Mouse (Mus musculus): ENCODE measurements at regions not wholly inside any gene's neighbourhood (a gene's known extent, or its start where the extent isn't known, plus 50 kb on each side); places are given as distances from the start of the nearest gene placed in this dataset.

GRCm38 (mm10) chr9:59143610-59144009 lies 107.4 kb upstream of the Neo1 start:
- Histone ChIP-seq H3K9me3 (no peaks in the 10 kb centered on the region), H3K4me3 (no peak overlapping the region), H3K27ac (replicated peaks) (no peak overlapping the region), H3K36me3 (no peaks in the 10 kb centered on the region), H3K4me1 (replicated peaks) (no peaks in the 10 kb centered on the region), H3K27me3 (0 out of 2 replicates have a peak, but pooled peaks cover 8% of the 10 kb centered on the region), H3K4me2 (no peak overlapping the region), H3K9ac (no peak overlapping the region)
- no peak for ATAC-seq (ENCODE audit: low read depth)
- WGBS, result 92% methylated on average over 4 of the region's 4 CpGs

- 0 out of 2 replicates have a peak, but pooled peaks cover 3% of the 10 kb centered on the region for H3K27me3 ChIP-seq
- H3K36me3 ChIP-seq, result no peaks in the 10 kb centered on the region
- H3K27ac ChIP-seq (replicated peaks), result peak overlapping the region; percentile 52
- peak overlapping the region; percentile 28 for H3K4me2 ChIP-seq
- no peak overlapping the region for H3K4me3 ChIP-seq
- peaks cover 33% of the 10 kb centered on the region for H3K4me1 ChIP-seq (replicated peaks)
- WGBS, result 29% methylated on average over 15 of the region's 15 CpGs
- H3K9ac ChIP-seq, result peak overlapping the region; percentile 49; the same call in 1 of the 2 replicates
- peak; percentile 68 for ATAC-seq (ENCODE audit: low read depth)
- H3K9me3 ChIP-seq, result no peaks in the 10 kb centered on the region
Measured at GRCm38 (mm10) chr9:59134171-59135041, 98.2 kb upstream of the Neo1 start.

GRCm38 (mm10) chr9:59129699-59130340 lies 93.6 kb upstream of the Neo1 start:
- no peak overlapping the region for H3K4me3 ChIP-seq
- H3K9ac ChIP-seq, result no peak overlapping the region
- WGBS, result 81% methylated on average over 9 of the region's 9 CpGs
- H3K27ac ChIP-seq (replicated peaks), result no peak overlapping the region
- H3K9me3 ChIP-seq, result no peaks in the 10 kb centered on the region
- H3K4me2 ChIP-seq, result no peak overlapping the region
- no peak for ATAC-seq (ENCODE audit: low read depth)
- no peaks in the 10 kb centered on the region for H3K36me3 ChIP-seq
- H3K27me3 ChIP-seq, result no peaks in the 10 kb centered on the region
- H3K4me1 ChIP-seq (replicated peaks), result peaks cover 21% of the 10 kb centered on the region

- WGBS, result 88% methylated on average over 1 of the region's 1 CpGs
Measured at GRCm38 (mm10) chr9:59129252-59129651, 93.0 kb upstream of the Neo1 start.

DNA sequence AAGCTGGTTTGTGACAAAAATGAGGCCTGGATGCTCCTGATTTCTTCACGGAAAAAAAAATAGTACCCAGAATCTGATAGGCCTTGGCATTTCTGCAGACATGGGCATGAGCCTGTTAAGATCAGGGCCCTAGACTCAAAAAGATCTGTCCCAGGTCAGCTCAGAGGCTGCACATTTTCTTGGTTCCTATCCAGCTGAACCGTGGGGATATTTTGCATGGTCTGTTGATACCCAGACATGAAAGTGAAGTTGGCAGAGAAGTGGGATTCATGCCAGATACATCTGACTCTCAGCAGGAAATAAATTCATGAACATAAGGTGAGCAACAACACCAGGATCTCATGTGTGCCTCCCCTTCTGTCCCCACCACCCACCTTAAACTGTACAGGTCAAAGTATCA lies 91.8 kb upstream of the Neo1 start:
- H3K9me3 ChIP-seq, result no peaks in the 10 kb centered on the region

More at GRCm38 (mm10) chr9:59129252-59129651, 93.0 kb upstream of the Neo1 start:
- no peaks in the 10 kb centered on the region for H3K9me3 ChIP-seq
- H3K4me3 ChIP-seq, result no peak overlapping the region
- H3K27ac ChIP-seq (replicated peaks), result no peak overlapping the region
- no peaks in the 10 kb centered on the region for H3K36me3 ChIP-seq
- no peak overlapping the region for H3K9ac ChIP-seq
- no peak; the same call in 1 of the 2 replicates for ATAC-seq (ENCODE audit: low read depth)
- H3K4me2 ChIP-seq, result no peak overlapping the region
- peaks cover 15% of the 10 kb centered on the region for H3K4me1 ChIP-seq (replicated peaks)
- H3K27me3 ChIP-seq, result no peaks in the 10 kb centered on the region

DNA sequence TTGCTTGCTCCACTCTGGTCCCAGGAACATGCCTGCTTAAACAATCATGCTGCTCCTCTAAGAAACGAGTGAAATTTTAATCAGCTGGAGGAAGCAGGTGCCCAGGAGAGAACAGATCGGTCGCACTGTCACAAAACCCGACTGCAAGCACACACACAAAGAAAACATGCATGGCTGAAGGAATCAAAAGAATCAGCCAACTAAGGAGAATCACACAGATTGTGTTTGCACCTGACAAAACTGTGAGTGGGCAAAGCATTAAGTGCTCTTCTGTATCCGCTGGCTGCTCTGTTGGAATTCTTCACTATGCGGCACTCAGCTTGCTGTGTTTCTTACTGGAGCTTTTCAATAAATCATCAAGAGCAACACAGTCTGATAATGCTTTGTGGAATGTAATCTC lies 89.6 kb upstream of the Neo1 start:
- no peaks in the 10 kb centered on the region for H3K36me3 ChIP-seq
- 62% methylated on average over 6 of the region's 6 CpGs for WGBS
- H3K4me2 ChIP-seq, result no peak overlapping the region
- H3K4me3 ChIP-seq, result no peak overlapping the region
- 0 out of 2 replicates have a peak, but pooled peaks cover 4% of the 10 kb centered on the region for H3K4me1 ChIP-seq (replicated peaks)
- no peaks in the 10 kb centered on the region for H3K27me3 ChIP-seq
- H3K27ac ChIP-seq (replicated peaks), result no peak overlapping the region
- ATAC-seq (ENCODE audit: low read depth), result no peak
- no peak overlapping the region for H3K9ac ChIP-seq
- no peaks in the 10 kb centered on the region for H3K9me3 ChIP-seq

More for the DNA sequence above, 91.8 kb upstream of the Neo1 start:
- WGBS, result 83% methylated on average over 2 of the region's 2 CpGs
- Histone ChIP-seq H3K4me2 (no peak overlapping the region), H3K36me3 (no peaks in the 10 kb centered on the region), H3K27ac (replicated peaks) (no peak overlapping the region), H3K9ac (no peak overlapping the region), H3K4me1 (replicated peaks) (0 out of 2 replicates have a peak, but pooled peaks cover 4% of the 10 kb centered on the region), H3K27me3 (no peaks in the 10 kb centered on the region), H3K4me3 (no peak overlapping the region)
- ATAC-seq (ENCODE audit: low read depth), result no peak

GRCm38 (mm10) chr9:59116561-59116960 lies 80.3 kb upstream of the Neo1 start:
- Histone ChIP-seq H3K27ac (replicated peaks) (no peak overlapping the region), H3K4me2 (no peak overlapping the region), H3K4me1 (replicated peaks) (peaks cover 5% of the 10 kb centered on the region; the same call in 1 of the 2 replicates), H3K36me3 (no peaks in the 10 kb centered on the region), H3K9ac (no peak overlapping the region), H3K4me3 (no peak overlapping the region), H3K27me3 (no peaks in the 10 kb centered on the region), H3K9me3 (no peaks in the 10 kb centered on the region)
- ATAC-seq (ENCODE audit: low read depth), result no peak
- 46% methylated on average over 2 of the region's 2 CpGs for WGBS

DNA sequence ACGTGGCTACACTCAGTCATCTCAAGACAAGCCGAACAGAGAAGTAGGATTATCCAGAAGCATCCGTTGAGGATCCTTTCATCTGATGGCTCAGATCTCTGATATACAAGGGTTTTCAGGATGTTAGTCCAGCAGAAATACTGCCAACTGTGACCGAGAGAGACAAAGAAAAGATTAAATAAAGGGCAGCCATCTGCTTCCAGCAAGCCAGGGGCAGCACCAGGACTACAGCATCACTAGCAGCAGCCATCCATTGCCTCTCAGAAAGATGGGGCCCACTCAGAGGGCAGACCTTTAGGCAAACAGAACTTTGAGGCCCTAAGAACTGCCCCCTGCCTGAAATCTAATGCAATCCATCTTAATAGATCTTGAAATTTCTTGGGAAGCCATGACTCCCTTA lies 77.6 kb upstream of the Neo1 start:
- 44% methylated on average over 4 of the region's 4 CpGs for WGBS
- Histone ChIP-seq H3K4me1 (replicated peaks) (peaks cover 5% of the 10 kb centered on the region; the same call in 1 of the 2 replicates), H3K9ac (no peak overlapping the region), H3K27me3 (no peaks in the 10 kb centered on the region), H3K27ac (replicated peaks) (no peak overlapping the region), H3K4me2 (no peak overlapping the region), H3K4me3 (no peak overlapping the region), H3K36me3 (no peaks in the 10 kb centered on the region), H3K9me3 (no peaks in the 10 kb centered on the region)
- no peak for ATAC-seq (ENCODE audit: low read depth)

- Histone ChIP-seq H3K9me3 (no peaks in the 10 kb centered on the region), H3K4me1 (replicated peaks) (peaks cover 12% of the 10 kb centered on the region; the same call in 1 of the 2 replicates), H3K4me2 (no peak overlapping the region), H3K27ac (replicated peaks) (no peak overlapping the region), H3K36me3 (no peaks in the 10 kb centered on the region), H3K4me3 (no peak overlapping the region), H3K9ac (no peak overlapping the region), H3K27me3 (no peaks in the 10 kb centered on the region)
- 89% methylated on average over 5 of the region's 5 CpGs for WGBS
- ATAC-seq (ENCODE audit: low read depth), result no peak
Measured at GRCm38 (mm10) chr9:59099738-59100137, 63.5 kb upstream of the Neo1 start.

GRCm38 (mm10) chr9:59097564-59097963 lies 61.3 kb upstream of the Neo1 start:
- H3K9ac ChIP-seq, result no peak overlapping the region
- ATAC-seq (ENCODE audit: low read depth), result no peak
- peaks cover 12% of the 10 kb centered on the region; the same call in 1 of the 2 replicates for H3K4me1 ChIP-seq (replicated peaks)
- H3K27me3 ChIP-seq, result no peaks in the 10 kb centered on the region
- H3K4me3 ChIP-seq, result no peak overlapping the region
- H3K9me3 ChIP-seq, result no peaks in the 10 kb centered on the region
- 59% methylated on average over 4 of the region's 4 CpGs for WGBS
- no peak overlapping the region for H3K4me2 ChIP-seq
- H3K36me3 ChIP-seq, result no peaks in the 10 kb centered on the region
- H3K27ac ChIP-seq (replicated peaks), result no peak overlapping the region

DNA sequence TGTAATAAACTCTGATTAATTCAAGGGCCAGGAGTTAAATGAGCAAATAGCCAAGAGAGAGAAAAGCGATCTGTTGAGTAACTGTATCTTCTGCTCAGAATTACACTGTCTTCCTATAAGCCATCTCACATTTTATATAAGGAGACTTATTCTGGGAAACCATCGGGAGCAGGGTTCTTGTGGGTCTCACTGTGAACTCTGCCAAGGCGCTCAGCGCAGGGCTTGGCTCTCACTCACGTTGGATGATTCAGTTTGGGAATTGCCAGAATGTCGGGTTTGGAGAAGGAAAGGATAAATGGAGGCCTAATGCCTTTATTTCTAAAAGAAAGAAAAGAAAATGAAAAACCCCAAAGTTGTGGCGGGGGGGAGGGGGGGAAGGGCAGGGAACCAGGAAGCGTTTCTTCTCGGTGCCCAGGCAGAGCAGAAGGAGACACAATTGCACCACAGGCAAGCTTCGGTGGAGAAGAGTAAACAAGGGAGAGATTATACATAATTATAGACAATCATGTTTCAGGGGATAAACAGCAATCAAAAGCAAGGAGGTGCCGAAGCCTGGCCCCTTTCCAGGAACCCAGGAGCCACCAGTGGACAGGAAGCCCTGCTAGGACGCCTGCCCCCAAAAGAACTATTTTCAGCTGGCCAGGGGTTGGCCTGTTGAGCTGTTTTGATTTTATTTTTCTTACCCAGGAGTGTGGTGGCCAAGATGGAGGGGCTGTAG lies 60.5 kb upstream of the Neo1 start:
- no peaks in the 10 kb centered on the region for H3K36me3 ChIP-seq
- no peak for ATAC-seq (ENCODE audit: low read depth)
- no peaks in the 10 kb centered on the region for H3K9me3 ChIP-seq
- H3K4me3 ChIP-seq, result no peak overlapping the region
- H3K9ac ChIP-seq, result no peak overlapping the region
- no peaks in the 10 kb centered on the region for H3K27me3 ChIP-seq
- H3K4me1 ChIP-seq (replicated peaks), result peaks cover 12% of the 10 kb centered on the region; the same call in 1 of the 2 replicates
- WGBS, result 69% methylated on average over 12 of the region's 12 CpGs
- H3K27ac ChIP-seq (replicated peaks), result no peak overlapping the region
- H3K4me2 ChIP-seq, result no peak overlapping the region

DNA sequence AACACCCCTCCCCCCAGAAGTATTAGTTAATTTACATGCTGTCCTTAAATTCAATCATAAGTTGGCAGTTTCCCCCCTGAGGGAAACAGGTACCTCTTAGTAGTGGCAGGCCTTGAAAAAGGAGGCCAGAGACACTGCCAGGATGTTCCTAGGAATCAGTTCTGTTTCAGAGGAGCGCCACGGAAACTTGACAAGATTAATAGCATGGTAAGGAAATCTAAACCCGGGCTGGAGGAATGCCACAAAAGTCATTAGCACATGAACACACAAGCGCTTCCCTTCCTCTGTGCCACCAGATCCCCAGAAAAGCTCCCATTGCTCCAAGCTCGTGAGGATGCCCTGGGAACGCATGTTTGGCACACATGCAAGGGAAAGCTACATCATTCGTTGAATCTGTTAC lies 59.4 kb upstream of the Neo1 start:
- Histone ChIP-seq H3K4me3 (no peak overlapping the region), H3K4me2 (no peak overlapping the region), H3K4me1 (replicated peaks) (peaks cover 12% of the 10 kb centered on the region; the same call in 1 of the 2 replicates), H3K27me3 (no peaks in the 10 kb centered on the region), H3K36me3 (no peaks in the 10 kb centered on the region), H3K27ac (replicated peaks) (no peak overlapping the region), H3K9me3 (no peaks in the 10 kb centered on the region), H3K9ac (no peak overlapping the region)
- ATAC-seq (ENCODE audit: low read depth), result no peak
- WGBS, result 46% methylated on average over 7 of the region's 7 CpGs

Measured in neural tube, embryonic 13.5 days (tissue).